Mouse (Mus musculus) midbrain, embryonic 15.5 days (tissue): ENCODE data around the gene Dgkq. TPM values are rescaled to one million over a fixed set of nuclear protein-coding genes. Genes with fewer than 3 reads are reported as not detected.

ENCODE experiments used
- ATAC-seq: fragments of 200-750 bp; cut with Nextera tagmentation; replicated peaks from 2 replicates; pipeline ENCODE4 v1.8.0; 2017; ENCODE audit warnings: moderate TSS enrichment
- H3K27ac ChIP-seq: fragments of 300-500 bp; sonication (generic); 2 replicates; pipeline ENCODE4 v1.5.1; 2015; ENCODE audit warnings: mild to moderate bottlenecking, inconsistent platforms
- H3K27me3 ChIP-seq: fragments of 300-500 bp; sonication (generic); replicated peaks from 2 replicates; pipeline ENCODE4 v1.6.1; 2015; ENCODE audit warnings: inconsistent platforms
- H3K36me3 ChIP-seq: fragments of 300-500 bp; sonication (generic); replicated peaks from 2 replicates; pipeline ENCODE4 v1.6.1; 2015; ENCODE audit warnings: inconsistent platforms
- H3K4me1 ChIP-seq: fragments of 300-500 bp; sonication (generic); 2 replicates; pipeline ENCODE4 v1.6.1; 2015; ENCODE audit warnings: inconsistent platforms
- H3K4me2 ChIP-seq: fragments of 300-500 bp; sonication (generic); 2 replicates; pipeline ENCODE4 v1.6.1; 2015; ENCODE audit warnings: inconsistent platforms, mild to moderate bottlenecking, moderate library complexity
- H3K4me3 ChIP-seq: fragments of 300-500 bp; sonication (generic); 2 replicates; pipeline ENCODE4 v1.5.1; 2015; ENCODE audit warnings: mild to moderate bottlenecking, inconsistent platforms
- H3K9ac ChIP-seq: fragments of 300-500 bp; sonication (generic); 2 replicates; pipeline ENCODE4 v1.6.1; 2015; ENCODE audit warnings: mild to moderate bottlenecking, inconsistent platforms
- H3K9me3 ChIP-seq: fragments of 300-500 bp; sonication (generic); 2 replicates; pipeline ENCODE4 v1.6.1; 2016; ENCODE audit warnings: inconsistent platforms
- WGBS: fragments of 180-500 bp; shearing (Covaris S2); methylation state at CpG from one replicate; pipeline ENCODE4 v1.1.7; 2015; ENCODE audit warnings: mixed read lengths; 5-methylcytosine and 5-hydroxymethylcytosine counted together
- polyA plus RNA-seq: library from polyadenylated mRNA; unstranded; fragments of >200 nt; fragmentation: Nextera tagmentation; extraction: Ambion mirVana; gene quantifications from 2 replicates; pipeline ENCODE4 v1.2.1, GENCODE M21; 2015

The Dgkq gene
- polyA plus RNA-seq, 1 experiment from 2014 or later: 36.7 TPM

GRCm38 (mm10) chr5:108701341-108702021 lies 32.0 kb upstream of the Dgkq start:
- H3K27me3 ChIP-seq: no peaks in the 10 kb centered on the region
- H3K27ac ChIP-seq: no peak overlapping the region
- no peak overlapping the region for H3K4me2 ChIP-seq
- H3K4me3 ChIP-seq: no peak overlapping the region
- H3K9ac ChIP-seq: no peak overlapping the region
- WGBS: 66% methylated on average over 10 of the region's 10 CpGs
- H3K36me3 ChIP-seq: no peaks in the 10 kb centered on the region
- ATAC-seq: no peak
- 0 out of 2 replicates have a peak, but pooled peaks cover 4% of the 10 kb centered on the region for H3K4me1 ChIP-seq
- H3K9me3 ChIP-seq: no peaks in the 10 kb centered on the region

DNA sequence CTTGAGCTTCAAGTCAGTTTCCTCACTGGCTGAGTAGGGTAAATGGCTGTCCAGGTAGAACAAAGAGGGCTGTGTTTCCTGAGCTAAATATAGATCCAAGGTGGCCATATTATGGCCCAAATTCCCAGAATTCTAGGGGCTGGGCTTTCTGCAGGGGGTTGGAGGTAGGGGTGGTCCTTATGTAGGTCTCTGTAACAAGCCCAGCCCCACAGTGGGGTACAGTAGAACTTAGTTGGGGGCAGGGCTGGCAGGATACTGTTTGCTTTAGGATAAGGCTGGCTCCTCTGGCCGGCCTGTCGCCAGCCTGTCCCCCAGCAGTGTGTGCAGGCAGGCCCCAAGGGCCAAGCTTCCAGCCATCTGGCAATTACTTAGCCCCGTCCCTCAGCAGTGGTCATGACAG lies 30.9 kb upstream of the Dgkq start:
- Histone ChIP-seq H3K9ac (no peak overlapping the region), H3K4me3 (no peak overlapping the region), H3K27ac (no peak overlapping the region), H3K36me3 (no peaks in the 10 kb centered on the region), H3K9me3 (no peaks in the 10 kb centered on the region), H3K4me2 (no peak overlapping the region), H3K27me3 (no peaks in the 10 kb centered on the region), H3K4me1 (0 out of 2 replicates have a peak, but pooled peaks cover 4% of the 10 kb centered on the region)
- no peak for ATAC-seq
- WGBS: 55% methylated on average over 3 of the region's 3 CpGs

DNA sequence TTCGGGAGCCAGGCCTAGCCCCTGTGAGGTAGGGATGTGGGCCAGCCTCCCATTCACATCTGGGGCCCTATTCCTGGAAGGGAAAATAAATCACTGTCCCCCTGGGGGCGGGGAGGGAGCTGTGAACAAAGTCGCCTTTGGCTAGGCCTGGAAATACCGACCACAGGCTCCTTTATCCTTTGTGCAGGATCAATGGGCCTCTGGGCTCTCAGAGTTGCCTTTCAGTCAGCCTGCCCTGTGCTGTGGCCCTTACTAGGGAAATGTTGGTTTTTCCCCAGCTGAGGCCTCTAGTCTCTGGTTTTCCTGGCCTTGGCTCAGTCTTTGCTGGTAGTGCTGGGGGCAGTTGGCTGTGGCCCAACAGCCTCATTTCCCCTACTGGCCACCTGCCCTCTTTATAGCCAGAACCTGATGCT lies 27.9 kb upstream of the Dgkq start:
- no peak overlapping the region for H3K4me2 ChIP-seq
- no peaks in the 10 kb centered on the region for H3K36me3 ChIP-seq
- H3K9me3 ChIP-seq: no peaks in the 10 kb centered on the region
- ATAC-seq: no peak
- peak overlapping the region; percentile 6; the same call in 1 of the 2 replicates for H3K27ac ChIP-seq
- peaks cover 18% of the 10 kb centered on the region for H3K27me3 ChIP-seq
- H3K9ac ChIP-seq: no peak overlapping the region
- WGBS: 9% methylated on average over 4 of the region's 4 CpGs
- H3K4me3 ChIP-seq: no peak overlapping the region
- peaks cover 22% of the 10 kb centered on the region for H3K4me1 ChIP-seq

GRCm38 (mm10) chr5:108696542-108696941 lies 27.1 kb upstream of the Dgkq start:
- Histone ChIP-seq H3K27me3 (peaks cover 18% of the 10 kb centered on the region), H3K9me3 (no peaks in the 10 kb centered on the region), H3K9ac (no peak overlapping the region), H3K4me3 (no peak overlapping the region), H3K4me1 (peaks cover 26% of the 10 kb centered on the region), H3K4me2 (no peak overlapping the region), H3K27ac (no peak overlapping the region), H3K36me3 (no peaks in the 10 kb centered on the region)
- 88% methylated on average over 3 of the region's 3 CpGs for WGBS
- no peak for ATAC-seq

DNA sequence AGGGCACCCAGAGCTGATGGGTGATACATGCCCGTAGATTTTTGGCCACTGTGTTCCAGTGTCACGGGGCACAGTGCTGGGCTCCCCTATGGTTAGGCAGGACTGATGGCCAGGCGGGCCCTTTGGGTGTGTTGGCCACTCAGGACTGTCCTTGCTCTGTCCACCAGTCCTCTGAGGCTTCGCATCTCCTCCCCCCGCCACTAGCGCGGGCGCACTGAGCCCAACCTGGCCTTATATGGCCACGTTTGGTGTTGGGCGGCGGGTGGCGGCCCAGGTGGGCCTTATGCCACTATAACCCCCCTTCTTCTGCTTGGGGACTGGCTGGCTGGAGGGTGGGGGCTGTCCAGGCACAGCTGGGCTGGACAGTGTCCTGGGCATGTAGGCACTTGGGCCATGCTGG lies 26.4 kb upstream of the Dgkq start:
- H3K9ac ChIP-seq: no peak overlapping the region
- 95% methylated on average over 12 of the region's 12 CpGs for WGBS
- no peaks in the 10 kb centered on the region for H3K36me3 ChIP-seq
- no peak overlapping the region for H3K4me2 ChIP-seq
- no peak overlapping the region for H3K27ac ChIP-seq
- no peaks in the 10 kb centered on the region for H3K9me3 ChIP-seq
- ATAC-seq: no peak
- no peak overlapping the region for H3K4me3 ChIP-seq
- H3K27me3 ChIP-seq: peaks cover 18% of the 10 kb centered on the region
- H3K4me1 ChIP-seq: peaks cover 26% of the 10 kb centered on the region

GRCm38 (mm10) chr5:108694352-108695261 lies 25.1 kb upstream of the Dgkq start:
- H3K4me2 ChIP-seq: peak overlapping the region; percentile 91
- peak; percentile 69 for ATAC-seq
- no peak overlapping the region for H3K27ac ChIP-seq
- WGBS: under 1% methylated on average over 98 of the region's 99 CpGs
- peak overlapping the region; percentile 73 for H3K4me3 ChIP-seq
- H3K9me3 ChIP-seq: no peaks in the 10 kb centered on the region
- no peaks in the 10 kb centered on the region for H3K36me3 ChIP-seq
- H3K9ac ChIP-seq: peak overlapping the region; percentile 33
- H3K27me3 ChIP-seq: peaks cover 18% of the 10 kb centered on the region
- peaks cover 26% of the 10 kb centered on the region for H3K4me1 ChIP-seq

GRCm38 (mm10) chr5:108693872-108694288 lies 24.4 kb upstream of the Dgkq start:
- H3K27ac ChIP-seq: no peak overlapping the region
- H3K9ac ChIP-seq: peak overlapping the region; percentile 33; the same call in 1 of the 2 replicates
- peaks cover 26% of the 10 kb centered on the region for H3K4me1 ChIP-seq
- H3K27me3 ChIP-seq: peaks cover 18% of the 10 kb centered on the region
- under 1% methylated on average over 37 of the region's 43 CpGs for WGBS
- H3K9me3 ChIP-seq: no peaks in the 10 kb centered on the region
- peak overlapping the region; percentile 91 for H3K4me2 ChIP-seq
- H3K36me3 ChIP-seq: no peaks in the 10 kb centered on the region
- peak overlapping the region; percentile 73 for H3K4me3 ChIP-seq
- ATAC-seq: peak; percentile 95

DNA sequence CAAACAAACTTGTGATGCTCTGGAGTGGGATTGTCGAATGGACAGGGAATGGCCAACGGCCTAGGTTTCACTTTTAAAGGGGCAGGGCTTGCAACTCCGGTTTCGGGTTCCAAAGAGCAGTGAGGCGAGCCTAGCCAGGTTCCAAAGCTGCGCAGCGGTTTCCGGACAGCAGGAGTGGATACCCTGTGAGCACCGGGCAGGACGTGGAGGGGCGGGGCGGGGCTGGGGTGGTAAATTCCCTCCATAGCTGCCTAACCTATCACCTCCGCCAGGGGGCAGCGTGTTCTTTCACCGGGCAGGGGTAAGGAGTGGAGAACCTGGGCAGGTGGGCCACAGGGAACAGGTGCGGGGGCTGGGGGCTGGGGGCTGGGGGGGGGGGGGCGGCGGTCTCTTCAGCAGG lies 22.8 kb upstream of the Dgkq start, which contains the start of gene Fgfrl1:
Gene Fgfrl1 (plus strand): TSS at position 112 of the 400 bp plus-strand sequence.
- no peak within 1 kb of the TSS for H3K9ac ChIP-seq
- ATAC-seq: no peak

GRCm38 (mm10) chr5:108691152-108691551 lies 21.7 kb upstream of the Dgkq start:
- no peak for ATAC-seq
- peaks cover 18% of the 10 kb centered on the region for H3K27me3 ChIP-seq
- no peak overlapping the region for H3K4me2 ChIP-seq
- no peaks in the 10 kb centered on the region for H3K36me3 ChIP-seq
- H3K4me1 ChIP-seq: peaks cover 22% of the 10 kb centered on the region
- no peak overlapping the region for H3K4me3 ChIP-seq
- 76% methylated on average over 4 of the region's 4 CpGs for WGBS
- H3K27ac ChIP-seq: no peak overlapping the region
- H3K9ac ChIP-seq: no peak overlapping the region
- no peaks in the 10 kb centered on the region for H3K9me3 ChIP-seq

More for the DNA sequence above, 22.8 kb upstream of the Dgkq start, which contains the start of gene Fgfrl1:
- H3K27ac ChIP-seq: no peak within 1 kb of the TSS
- H3K4me2 ChIP-seq: peak within 1 kb of the TSS; percentile 91
- H3K36me3 ChIP-seq: no peaks in the 10 kb centered on the region
- WGBS: 3% methylated on average over 17 of the region's 18 CpGs
- H3K4me1 ChIP-seq: peaks cover 22% of the 10 kb centered on the region
- H3K4me3 ChIP-seq: 0 out of 2 replicates have a peak within 1 kb of the TSS, but pooled peaks have one; percentile 15
- no peaks in the 10 kb centered on the region for H3K9me3 ChIP-seq
- H3K27me3 ChIP-seq: peaks cover 18% of the 10 kb centered on the region

- Histone ChIP-seq H3K9ac (no peak overlapping the region), H3K9me3 (no peaks in the 10 kb centered on the region), H3K27me3 (peaks cover 10% of the 10 kb centered on the region), H3K4me1 (peaks cover 12% of the 10 kb centered on the region; the same call in 1 of the 2 replicates), H3K27ac (no peak overlapping the region), H3K4me3 (no peak overlapping the region), H3K36me3 (no peaks in the 10 kb centered on the region), H3K4me2 (no peak overlapping the region)
- WGBS: 63% methylated on average over 5 of the region's 5 CpGs
- no peak for ATAC-seq
Observed at GRCm38 (mm10) chr5:108689091-108689490, 19.6 kb upstream of the Dgkq start.

DNA sequence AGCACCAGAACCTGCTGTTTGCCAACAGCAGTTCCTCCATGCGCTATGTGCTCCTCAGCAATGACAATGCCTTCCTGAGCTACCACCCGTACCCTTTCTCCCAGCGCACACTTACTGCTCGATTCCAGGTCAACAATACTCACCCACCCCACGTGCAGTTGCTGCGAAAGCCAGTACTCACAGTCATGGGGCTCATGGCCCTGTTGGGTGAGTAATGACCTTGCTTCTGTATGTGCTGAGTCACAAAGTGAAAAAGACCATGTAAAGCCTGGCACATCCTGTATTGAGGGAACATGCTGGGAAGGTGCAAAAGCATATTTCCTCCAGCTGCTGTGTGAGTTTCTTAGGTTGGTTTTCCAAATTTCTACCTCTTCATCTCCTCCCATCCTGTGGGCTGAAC lies 11.4 kb upstream of the Dgkq start:
- Histone ChIP-seq H3K27ac (no peak overlapping the region), H3K36me3 (no peaks in the 10 kb centered on the region), H3K9ac (no peak overlapping the region), H3K9me3 (no peaks in the 10 kb centered on the region), H3K4me1 (peaks cover 16% of the 10 kb centered on the region), H3K27me3 (no peaks in the 10 kb centered on the region), H3K4me3 (no peak overlapping the region), H3K4me2 (no peak overlapping the region)
- ATAC-seq: no peak
- 92% methylated on average over 6 of the region's 6 CpGs for WGBS

- peaks cover 16% of the 10 kb centered on the region for H3K4me1 ChIP-seq
- no peak overlapping the region for H3K27ac ChIP-seq
- 65% methylated on average over 3 of the region's 3 CpGs for WGBS
- H3K36me3 ChIP-seq: no peaks in the 10 kb centered on the region
- no peak for ATAC-seq
- no peak overlapping the region for H3K9ac ChIP-seq
- no peak overlapping the region for H3K4me2 ChIP-seq
- H3K27me3 ChIP-seq: no peaks in the 10 kb centered on the region
- no peak overlapping the region for H3K4me3 ChIP-seq
- no peaks in the 10 kb centered on the region for H3K9me3 ChIP-seq
Observed at GRCm38 (mm10) chr5:108679909-108680308, 10.4 kb upstream of the Dgkq start.
